Mouse (Mus musculus): ENCODE measurements at regions not wholly inside any gene's neighbourhood (a gene's known extent, or its start where the extent isn't known, plus 50 kb on each side); places are given as distances from the start of the nearest gene placed in this dataset.

GRCm38 (mm10) chr2:128306693-128307092 lies 180.9 kb downstream of the Bcl2l11 start:
- no peak for ATAC-seq
- 81% methylated on average over 6 of the region's 6 CpGs for WGBS

GRCm38 (mm10) chr2:128309541-128310030 lies 183.7 kb downstream of the Bcl2l11 start:
- Histone ChIP-seq H3K4me1 (ENCODE audit: control insufficient read depth, insufficient read depth, low read depth, low read length) (peaks cover 11% of the 10 kb centered on the region), H3K4me2 (ENCODE audit: low read length) (no peak overlapping the region), H3K27ac (ENCODE audit: low read depth, low read length) (no peak overlapping the region), H3K4me3 (ENCODE audit: low read length) (no peak overlapping the region), H3K9ac (ENCODE audit: low read depth, low read length) (no peak overlapping the region), H3K27me3 (replicated peaks; ENCODE audit: control insufficient read depth, insufficient read depth, low read length) (no peaks in the 10 kb centered on the region), H3K9me3 (ENCODE audit: control insufficient read depth, low read length) (no peaks in the 10 kb centered on the region), H3K36me3 (ENCODE audit: control insufficient read depth, insufficient read depth, low read length) (no peaks in the 10 kb centered on the region)
- ATAC-seq = no peak
- WGBS = 35% methylated on average over 10 of the region's 10 CpGs

More at GRCm38 (mm10) chr2:128306693-128307092, 180.9 kb downstream of the Bcl2l11 start:
- Histone ChIP-seq H3K4me1 (ENCODE audit: control insufficient read depth, insufficient read depth, low read depth, low read length) (peaks cover 3% of the 10 kb centered on the region; the same call in 1 of the 2 replicates), H3K9ac (ENCODE audit: low read depth, low read length) (no peak overlapping the region), H3K4me3 (ENCODE audit: low read length) (no peak overlapping the region), H3K9me3 (ENCODE audit: control insufficient read depth, low read length) (no peaks in the 10 kb centered on the region), H3K36me3 (ENCODE audit: control insufficient read depth, insufficient read depth, low read length) (no peaks in the 10 kb centered on the region), H3K27ac (ENCODE audit: low read depth, low read length) (no peak overlapping the region), H3K27me3 (replicated peaks; ENCODE audit: control insufficient read depth, insufficient read depth, low read length) (no peaks in the 10 kb centered on the region), H3K4me2 (ENCODE audit: low read length) (no peak overlapping the region)

GRCm38 (mm10) chr2:128310081-128310480 lies 184.2 kb downstream of the Bcl2l11 start:
- H3K9ac ChIP-seq (ENCODE audit: low read depth, low read length) = no peak overlapping the region
- no peak overlapping the region for H3K4me3 ChIP-seq (ENCODE audit: low read length)
- 36% methylated on average over 5 of the region's 5 CpGs for WGBS
- H3K9me3 ChIP-seq (ENCODE audit: control insufficient read depth, low read length) = no peaks in the 10 kb centered on the region
- H3K27ac ChIP-seq (ENCODE audit: low read depth, low read length) = no peak overlapping the region
- H3K4me2 ChIP-seq (ENCODE audit: low read length) = no peak overlapping the region
- peaks cover 11% of the 10 kb centered on the region for H3K4me1 ChIP-seq (ENCODE audit: control insufficient read depth, insufficient read depth, low read depth, low read length)
- no peaks in the 10 kb centered on the region for H3K36me3 ChIP-seq (ENCODE audit: control insufficient read depth, insufficient read depth, low read length)
- no peak for ATAC-seq
- H3K27me3 ChIP-seq (replicated peaks; ENCODE audit: control insufficient read depth, insufficient read depth, low read length) = no peaks in the 10 kb centered on the region

- WGBS = 4% methylated on average over 14 of the region's 14 CpGs
These were observed 186.3 kb downstream of the Bcl2l11 start for GRCm38 (mm10) chr2:128312084-128312594.

GRCm38 (mm10) chr2:128312659-128313581 lies 187.1 kb downstream of the Bcl2l11 start:
- Histone ChIP-seq H3K27me3 (replicated peaks; ENCODE audit: control insufficient read depth, insufficient read depth, low read length) (no peaks in the 10 kb centered on the region), H3K4me1 (ENCODE audit: control insufficient read depth, insufficient read depth, low read depth, low read length) (peaks cover 11% of the 10 kb centered on the region), H3K36me3 (ENCODE audit: control insufficient read depth, insufficient read depth, low read length) (no peaks in the 10 kb centered on the region), H3K9ac (ENCODE audit: low read depth, low read length) (peak overlapping the region; percentile 14; the same call in 1 of the 2 replicates), H3K4me2 (ENCODE audit: low read length) (peak overlapping the region; percentile 52), H3K27ac (ENCODE audit: low read depth, low read length) (no peak overlapping the region), H3K4me3 (ENCODE audit: low read length) (no peak overlapping the region), H3K9me3 (ENCODE audit: control insufficient read depth, low read length) (no peaks in the 10 kb centered on the region)
- 50% methylated on average over 12 of the region's 12 CpGs for WGBS
- ATAC-seq = peak; percentile 76

More at GRCm38 (mm10) chr2:128312084-128312594, 186.3 kb downstream of the Bcl2l11 start:
- H3K9ac ChIP-seq (ENCODE audit: low read depth, low read length) = peak overlapping the region; percentile 14; the same call in 1 of the 2 replicates
- no peaks in the 10 kb centered on the region for H3K27me3 ChIP-seq (replicated peaks; ENCODE audit: control insufficient read depth, insufficient read depth, low read length)
- no peak overlapping the region for H3K27ac ChIP-seq (ENCODE audit: low read depth, low read length)
- ATAC-seq = peak; percentile 86
- H3K4me2 ChIP-seq (ENCODE audit: low read length) = peak overlapping the region; percentile 52
- H3K9me3 ChIP-seq (ENCODE audit: control insufficient read depth, low read length) = no peaks in the 10 kb centered on the region
- no peaks in the 10 kb centered on the region for H3K36me3 ChIP-seq (ENCODE audit: control insufficient read depth, insufficient read depth, low read length)
- peaks cover 11% of the 10 kb centered on the region for H3K4me1 ChIP-seq (ENCODE audit: control insufficient read depth, insufficient read depth, low read depth, low read length)
- H3K4me3 ChIP-seq (ENCODE audit: low read length) = peak overlapping the region; percentile 10; the same call in 1 of the 2 replicates

- Histone ChIP-seq H3K27me3 (replicated peaks; ENCODE audit: control insufficient read depth, insufficient read depth, low read length) (no peaks in the 10 kb centered on the region), H3K36me3 (ENCODE audit: control insufficient read depth, insufficient read depth, low read length) (no peaks in the 10 kb centered on the region), H3K4me1 (ENCODE audit: control insufficient read depth, insufficient read depth, low read depth, low read length) (peaks cover 11% of the 10 kb centered on the region), H3K9me3 (ENCODE audit: control insufficient read depth, low read length) (no peaks in the 10 kb centered on the region), H3K27ac (ENCODE audit: low read depth, low read length) (no peak overlapping the region), H3K4me3 (ENCODE audit: low read length) (no peak overlapping the region), H3K4me2 (ENCODE audit: low read length) (no peak overlapping the region), H3K9ac (ENCODE audit: low read depth, low read length) (no peak overlapping the region)
- ATAC-seq = no peak
- 65% methylated on average over 2 of the region's 2 CpGs for WGBS
These were observed 187.7 kb downstream of the Bcl2l11 start for GRCm38 (mm10) chr2:128313582-128313918.

GRCm38 (mm10) chr2:128313948-128314347 lies 188.1 kb downstream of the Bcl2l11 start:
- H3K4me3 ChIP-seq (ENCODE audit: low read length) = no peak overlapping the region

GRCm38 (mm10) chr2:128316516-128316915 lies 190.7 kb downstream of the Bcl2l11 start:
- Histone ChIP-seq H3K4me2 (ENCODE audit: low read length) (no peak overlapping the region), H3K9me3 (ENCODE audit: control insufficient read depth, low read length) (no peaks in the 10 kb centered on the region), H3K4me3 (ENCODE audit: low read length) (no peak overlapping the region), H3K27me3 (replicated peaks; ENCODE audit: control insufficient read depth, insufficient read depth, low read length) (no peaks in the 10 kb centered on the region), H3K4me1 (ENCODE audit: control insufficient read depth, insufficient read depth, low read depth, low read length) (peaks cover 14% of the 10 kb centered on the region), H3K9ac (ENCODE audit: low read depth, low read length) (no peak overlapping the region), H3K27ac (ENCODE audit: low read depth, low read length) (no peak overlapping the region), H3K36me3 (ENCODE audit: control insufficient read depth, insufficient read depth, low read length) (no peaks in the 10 kb centered on the region)
- no peak for ATAC-seq
- WGBS = 79% methylated on average over 2 of the region's 2 CpGs

More at GRCm38 (mm10) chr2:128313948-128314347, 188.1 kb downstream of the Bcl2l11 start:
- H3K9ac ChIP-seq (ENCODE audit: low read depth, low read length) = no peak overlapping the region
- no peak overlapping the region for H3K4me2 ChIP-seq (ENCODE audit: low read length)
- no peaks in the 10 kb centered on the region for H3K36me3 ChIP-seq (ENCODE audit: control insufficient read depth, insufficient read depth, low read length)
- H3K27ac ChIP-seq (ENCODE audit: low read depth, low read length) = no peak overlapping the region
- H3K9me3 ChIP-seq (ENCODE audit: control insufficient read depth, low read length) = no peaks in the 10 kb centered on the region
- WGBS = 68% methylated on average over 1 of the region's 1 CpGs
- H3K27me3 ChIP-seq (replicated peaks; ENCODE audit: control insufficient read depth, insufficient read depth, low read length) = no peaks in the 10 kb centered on the region
- ATAC-seq = no peak
- H3K4me1 ChIP-seq (ENCODE audit: control insufficient read depth, insufficient read depth, low read depth, low read length) = peaks cover 11% of the 10 kb centered on the region

- Histone ChIP-seq H3K4me3 (ENCODE audit: low read length) (no peak overlapping the region), H3K4me2 (ENCODE audit: low read length) (no peak overlapping the region), H3K27me3 (replicated peaks; ENCODE audit: control insufficient read depth, insufficient read depth, low read length) (no peaks in the 10 kb centered on the region), H3K36me3 (ENCODE audit: control insufficient read depth, insufficient read depth, low read length) (no peaks in the 10 kb centered on the region), H3K9me3 (ENCODE audit: control insufficient read depth, low read length) (no peaks in the 10 kb centered on the region), H3K9ac (ENCODE audit: low read depth, low read length) (no peak overlapping the region), H3K4me1 (ENCODE audit: control insufficient read depth, insufficient read depth, low read depth, low read length) (peaks cover 6% of the 10 kb centered on the region), H3K27ac (ENCODE audit: low read depth, low read length) (no peak overlapping the region)
- WGBS = 85% methylated on average over 4 of the region's 4 CpGs
- ATAC-seq = no peak
These were observed 192.4 kb downstream of the Bcl2l11 start for GRCm38 (mm10) chr2:128318266-128318665.
